Mouse (Mus musculus): Measurements from ENCODE around the gene Tgm2. TPM values are rescaled to one million over a fixed set of nuclear protein-coding genes. Genes with fewer than 3 reads are reported as not detected.

Gene Tgm2
- polyA plus RNA-seq, 1 experiment from 2014 or later: 1.7 TPM

DNA sequence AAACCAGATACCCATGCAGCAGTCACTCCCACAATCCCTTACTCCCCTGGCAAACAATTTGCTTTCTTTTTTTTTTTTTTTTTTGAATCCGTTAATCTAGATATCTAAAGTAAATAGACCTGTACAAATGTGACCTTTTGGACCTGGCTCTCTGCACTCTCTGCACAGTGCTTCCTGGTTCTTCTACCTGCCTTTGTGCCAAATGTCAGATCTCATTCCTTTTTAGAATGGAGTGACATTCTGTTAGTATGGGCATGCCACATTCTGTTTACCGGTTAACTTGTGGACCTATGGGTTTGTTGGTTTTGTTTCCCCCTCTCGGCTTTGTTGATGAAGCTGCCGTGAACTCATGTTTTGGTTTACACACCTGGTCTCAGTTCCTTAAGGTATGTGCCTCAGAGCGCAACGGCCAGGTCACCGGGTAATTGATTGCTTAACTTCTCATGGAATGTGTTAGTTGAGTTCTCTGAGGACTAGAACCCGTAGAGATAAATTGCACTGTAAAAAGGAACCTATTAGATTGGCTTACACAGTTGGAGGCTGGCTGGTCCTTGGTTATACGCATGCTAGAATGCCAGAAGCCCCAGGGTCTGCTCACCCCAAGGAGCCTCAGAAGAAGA, 65.5 kb downstream of the Tgm2 start:
- no peak overlapping the region for H3K4me2 ChIP-seq (ENCODE audit: low read depth, low read length)
- H3K4me3 ChIP-seq (ENCODE audit: low read depth, low read length): no peak overlapping the region
- WGBS: 88% methylated on average over 9 of the region's 9 CpGs

DNA sequence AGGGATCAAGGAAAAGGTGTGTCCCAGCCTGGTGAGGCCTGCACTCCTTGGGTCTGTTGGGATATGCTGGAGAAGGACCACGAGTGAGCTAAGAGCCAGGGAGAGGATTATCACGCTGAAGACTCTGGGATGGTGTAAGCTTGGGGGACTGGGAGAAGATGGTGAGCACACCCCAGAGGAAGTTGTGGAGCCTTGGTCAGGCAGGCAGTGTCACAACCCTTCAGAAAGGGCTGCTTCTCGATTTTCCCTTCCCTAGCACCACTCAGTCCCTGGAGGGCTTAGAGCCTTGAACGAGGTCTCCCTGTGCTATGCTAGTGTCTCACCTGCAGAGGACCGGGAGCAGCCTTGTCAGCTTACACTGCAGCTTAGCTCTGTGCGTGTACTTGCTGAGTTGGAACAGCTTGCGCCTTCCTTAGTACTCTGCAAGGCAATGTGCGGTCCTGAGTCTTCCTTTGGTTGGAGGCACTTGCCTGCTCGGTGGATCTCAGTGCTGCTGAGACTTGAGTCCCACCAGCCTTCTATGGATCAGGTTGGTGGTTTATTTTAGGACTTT, 66.3 kb downstream of the Tgm2 start:
- H3K4me1 ChIP-seq (ENCODE audit: control insufficient read depth, insufficient read depth, low read length): no peaks in the 10 kb centered on the region
- no peak overlapping the region for H3K4me2 ChIP-seq (ENCODE audit: low read depth, low read length)
- H3K9ac ChIP-seq (replicated peaks; ENCODE audit: low read depth, low read length): no peak overlapping the region
- no peaks in the 10 kb centered on the region for H3K27me3 ChIP-seq (ENCODE audit: control insufficient read depth, insufficient read depth, low read length)
- H3K4me3 ChIP-seq (ENCODE audit: low read depth, low read length): no peak overlapping the region
- no peaks in the 10 kb centered on the region for H3K9me3 ChIP-seq (ENCODE audit: control insufficient read depth, low read length)
- peaks cover 21% of the 10 kb centered on the region for H3K36me3 ChIP-seq (ENCODE audit: control insufficient read depth, insufficient read depth, low read length)
- 68% methylated on average over 9 of the region's 9 CpGs for WGBS
- H3K27ac ChIP-seq (ENCODE audit: low read depth, low read length): no peak overlapping the region
- ATAC-seq (ENCODE audit: low read depth): no peak

More for the DNA sequence above, 65.5 kb downstream of the Tgm2 start:
- Histone ChIP-seq H3K36me3 (ENCODE audit: control insufficient read depth, insufficient read depth, low read length) (peaks cover 13% of the 10 kb centered on the region), H3K27ac (ENCODE audit: low read depth, low read length) (no peak overlapping the region), H3K9me3 (ENCODE audit: control insufficient read depth, low read length) (no peaks in the 10 kb centered on the region), H3K4me1 (ENCODE audit: control insufficient read depth, insufficient read depth, low read length) (no peaks in the 10 kb centered on the region), H3K27me3 (ENCODE audit: control insufficient read depth, insufficient read depth, low read length) (no peaks in the 10 kb centered on the region), H3K9ac (replicated peaks; ENCODE audit: low read depth, low read length) (no peak overlapping the region)
- no peak for ATAC-seq (ENCODE audit: low read depth)

DNA sequence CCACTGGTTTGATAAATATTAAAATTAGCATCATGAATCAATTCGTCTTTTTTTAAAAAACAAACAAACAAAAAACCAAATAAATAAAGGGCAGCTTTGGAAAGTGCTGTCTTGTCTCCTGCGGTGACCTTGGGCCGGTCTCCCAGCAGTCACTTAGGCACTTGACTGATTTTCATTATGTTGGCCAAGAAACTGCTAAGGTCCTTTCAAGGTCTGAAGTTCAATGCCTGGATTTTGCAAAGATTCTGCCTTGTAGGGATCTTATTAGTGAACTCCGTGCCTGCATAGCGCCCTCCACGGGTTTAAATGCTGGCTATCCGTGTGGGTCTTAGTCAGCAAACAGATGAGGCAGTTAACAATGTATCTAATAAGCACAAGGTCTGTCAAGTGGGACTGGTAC, 67.3 kb downstream of the Tgm2 start:
- Histone ChIP-seq H3K4me1 (ENCODE audit: control insufficient read depth, insufficient read depth, low read length) (no peaks in the 10 kb centered on the region), H3K27ac (ENCODE audit: low read depth, low read length) (no peak overlapping the region), H3K27me3 (ENCODE audit: control insufficient read depth, insufficient read depth, low read length) (no peaks in the 10 kb centered on the region), H3K4me3 (ENCODE audit: low read depth, low read length) (no peak overlapping the region), H3K9me3 (ENCODE audit: control insufficient read depth, low read length) (no peaks in the 10 kb centered on the region), H3K36me3 (ENCODE audit: control insufficient read depth, insufficient read depth, low read length) (peaks cover 22% of the 10 kb centered on the region), H3K4me2 (ENCODE audit: low read depth, low read length) (no peak overlapping the region), H3K9ac (replicated peaks; ENCODE audit: low read depth, low read length) (no peak overlapping the region)
- 75% methylated on average over 7 of the region's 7 CpGs for WGBS
- no peak for ATAC-seq (ENCODE audit: low read depth)

DNA sequence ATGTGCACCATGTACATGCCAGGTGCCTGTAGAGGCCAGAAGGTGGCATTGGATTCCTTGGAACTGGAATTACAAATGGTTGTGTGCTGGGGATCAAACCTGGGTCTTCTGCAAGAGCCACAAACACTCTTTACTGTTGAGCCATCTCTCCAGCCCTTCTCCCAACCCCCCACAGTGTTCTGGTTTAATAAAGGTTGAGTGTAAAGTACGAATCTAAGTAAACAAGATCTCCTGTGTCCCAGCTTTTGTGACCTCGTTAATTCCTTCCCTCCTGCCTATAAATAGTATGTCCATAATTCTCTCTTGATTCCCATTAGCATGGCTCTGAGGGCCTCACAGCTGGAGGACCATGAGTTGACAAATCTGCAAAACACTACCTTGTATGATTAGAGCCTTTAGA, 68.3 kb downstream of the Tgm2 start:
- 52% methylated on average over 2 of the region's 2 CpGs for WGBS
- no peak for ATAC-seq (ENCODE audit: low read depth)
- Histone ChIP-seq H3K36me3 (ENCODE audit: control insufficient read depth, insufficient read depth, low read length) (peaks cover 24% of the 10 kb centered on the region), H3K9ac (replicated peaks; ENCODE audit: low read depth, low read length) (no peak overlapping the region), H3K27ac (ENCODE audit: low read depth, low read length) (no peak overlapping the region), H3K4me2 (ENCODE audit: low read depth, low read length) (no peak overlapping the region), H3K27me3 (ENCODE audit: control insufficient read depth, insufficient read depth, low read length) (no peaks in the 10 kb centered on the region), H3K9me3 (ENCODE audit: control insufficient read depth, low read length) (no peaks in the 10 kb centered on the region), H3K4me1 (ENCODE audit: control insufficient read depth, insufficient read depth, low read length) (no peaks in the 10 kb centered on the region), H3K4me3 (ENCODE audit: low read depth, low read length) (no peak overlapping the region)

DNA sequence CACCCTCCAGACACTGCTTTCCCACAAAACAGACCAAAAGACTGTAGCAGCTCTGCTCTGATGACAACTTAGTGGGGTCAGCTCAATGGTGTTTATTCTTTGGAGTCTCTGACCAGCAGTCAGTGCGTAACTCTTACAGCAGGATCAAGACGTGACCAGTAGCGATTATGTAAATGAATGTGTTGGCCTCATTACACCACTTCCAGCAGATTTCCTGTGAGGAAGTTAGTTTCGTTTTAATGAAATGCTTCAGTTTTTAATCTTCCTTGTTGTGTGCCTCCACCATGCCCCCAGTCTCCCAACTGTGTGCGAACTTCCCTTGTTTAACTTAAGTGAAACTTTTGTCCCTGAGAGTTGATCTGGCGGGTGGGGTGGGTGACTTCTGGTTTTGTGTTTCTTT, 69.5 kb downstream of the Tgm2 start:
- H3K4me1 ChIP-seq (ENCODE audit: control insufficient read depth, insufficient read depth, low read length): no peaks in the 10 kb centered on the region
- no peak for ATAC-seq (ENCODE audit: low read depth)
- no peak overlapping the region for H3K9ac ChIP-seq (replicated peaks; ENCODE audit: low read depth, low read length)
- H3K9me3 ChIP-seq (ENCODE audit: control insufficient read depth, low read length): no peaks in the 10 kb centered on the region
- 89% methylated on average over 6 of the region's 6 CpGs for WGBS
- no peak overlapping the region for H3K4me3 ChIP-seq (ENCODE audit: low read depth, low read length)
- H3K27me3 ChIP-seq (ENCODE audit: control insufficient read depth, insufficient read depth, low read length): no peaks in the 10 kb centered on the region
- H3K4me2 ChIP-seq (ENCODE audit: low read depth, low read length): no peak overlapping the region
- no peak overlapping the region for H3K27ac ChIP-seq (ENCODE audit: low read depth, low read length)
- H3K36me3 ChIP-seq (ENCODE audit: control insufficient read depth, insufficient read depth, low read length): peaks cover 29% of the 10 kb centered on the region

DNA sequence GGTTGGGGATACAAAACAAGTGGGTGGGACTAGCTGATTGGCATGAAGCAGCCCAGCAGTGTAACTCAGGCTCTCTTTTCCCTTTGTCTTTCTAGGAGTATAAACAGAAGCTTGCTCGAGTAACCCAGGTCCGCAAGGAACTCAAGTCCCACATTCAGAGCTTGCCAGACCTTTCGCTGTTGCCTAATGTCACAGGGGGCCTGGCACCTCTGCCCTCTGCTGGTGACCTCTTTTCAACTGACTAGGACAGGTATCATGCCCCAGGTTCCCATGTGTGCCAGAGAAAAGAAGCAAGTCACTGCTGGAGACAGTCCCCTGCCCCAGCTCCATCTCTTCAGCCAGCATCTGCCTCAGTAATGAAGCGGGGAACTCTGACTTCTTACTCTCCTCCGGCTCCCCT, 71.4 kb downstream of the Tgm2 start:
- 90% methylated on average over 5 of the region's 5 CpGs for WGBS

DNA sequence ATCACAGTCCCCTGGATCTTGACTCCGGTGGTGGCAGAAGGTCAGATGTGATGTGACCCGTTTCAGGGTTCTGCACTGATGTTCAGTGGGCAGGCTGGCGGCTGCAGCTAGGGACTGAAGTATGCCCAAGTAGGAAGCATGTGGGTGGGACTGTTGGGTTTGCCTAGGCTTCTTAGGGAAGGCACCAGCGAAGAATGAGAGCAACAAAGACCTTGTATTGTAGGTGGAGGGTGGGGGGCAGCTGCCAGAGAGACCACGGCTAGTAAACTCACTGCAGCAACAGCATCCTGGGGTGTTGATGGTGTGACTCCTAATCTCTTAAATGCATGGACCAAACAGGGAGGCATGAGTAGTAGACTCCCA, 74.6 kb downstream of the Tgm2 start:
- H3K27ac ChIP-seq (ENCODE audit: low read depth, low read length): no peak overlapping the region
- WGBS: 89% methylated on average over 5 of the region's 5 CpGs
- no peaks in the 10 kb centered on the region for H3K4me1 ChIP-seq (ENCODE audit: control insufficient read depth, insufficient read depth, low read length)
- no peaks in the 10 kb centered on the region for H3K9me3 ChIP-seq (ENCODE audit: control insufficient read depth, low read length)
- no peak overlapping the region for H3K4me2 ChIP-seq (ENCODE audit: low read depth, low read length)
- no peak overlapping the region for H3K9ac ChIP-seq (replicated peaks; ENCODE audit: low read depth, low read length)
- no peak for ATAC-seq (ENCODE audit: low read depth)
- peaks cover 30% of the 10 kb centered on the region for H3K36me3 ChIP-seq (ENCODE audit: control insufficient read depth, insufficient read depth, low read length)
- H3K4me3 ChIP-seq (ENCODE audit: low read depth, low read length): no peak overlapping the region
- H3K27me3 ChIP-seq (ENCODE audit: control insufficient read depth, insufficient read depth, low read length): no peaks in the 10 kb centered on the region

More for the DNA sequence above, 71.4 kb downstream of the Tgm2 start:
- Histone ChIP-seq H3K4me3 (ENCODE audit: low read depth, low read length) (no peak overlapping the region), H3K4me1 (ENCODE audit: control insufficient read depth, insufficient read depth, low read length) (no peaks in the 10 kb centered on the region), H3K27ac (ENCODE audit: low read depth, low read length) (no peak overlapping the region), H3K36me3 (ENCODE audit: control insufficient read depth, insufficient read depth, low read length) (peaks cover 29% of the 10 kb centered on the region), H3K9me3 (ENCODE audit: control insufficient read depth, low read length) (no peaks in the 10 kb centered on the region), H3K9ac (replicated peaks; ENCODE audit: low read depth, low read length) (no peak overlapping the region), H3K27me3 (ENCODE audit: control insufficient read depth, insufficient read depth, low read length) (no peaks in the 10 kb centered on the region), H3K4me2 (ENCODE audit: low read depth, low read length) (no peak overlapping the region)
- ATAC-seq (ENCODE audit: low read depth): no peak

DNA sequence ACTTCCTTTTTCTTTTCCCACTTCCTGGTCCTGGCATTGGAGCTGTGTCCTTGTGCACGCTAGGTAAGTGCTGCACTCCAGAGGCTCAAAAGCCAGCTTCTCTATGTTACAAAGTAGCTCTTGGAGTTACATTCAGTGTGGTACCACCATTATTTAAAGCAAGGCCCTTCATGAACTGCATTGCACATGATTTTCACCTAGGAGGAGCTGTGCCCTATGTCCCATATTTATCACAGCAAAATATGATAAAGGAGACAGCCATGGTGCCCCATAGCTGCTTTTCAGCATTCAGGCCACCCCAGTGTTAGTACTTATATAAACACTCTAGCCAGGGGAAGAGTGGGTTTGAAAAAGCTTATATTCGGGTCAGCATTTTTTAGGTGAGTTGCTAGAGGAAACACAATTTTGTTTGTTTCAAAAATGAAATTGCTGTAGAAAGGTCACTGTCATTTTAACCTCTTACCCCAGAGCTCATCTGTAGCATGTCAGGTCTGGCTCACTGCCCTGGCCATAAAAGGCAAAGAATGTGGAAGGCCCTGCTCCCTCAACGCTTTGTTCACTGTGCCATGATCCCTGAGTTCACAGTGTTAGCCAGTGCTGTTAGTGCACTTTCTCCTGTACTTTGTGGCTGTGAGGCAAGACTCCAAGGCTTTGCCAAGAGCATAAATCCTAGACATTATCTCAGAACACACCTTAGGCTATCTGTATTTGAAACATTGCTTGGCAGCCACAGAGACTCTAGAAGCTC, 75.2 kb downstream of the Tgm2 start:
- H3K36me3 ChIP-seq (ENCODE audit: control insufficient read depth, insufficient read depth, low read length): peaks cover 24% of the 10 kb centered on the region
- H3K4me2 ChIP-seq (ENCODE audit: low read depth, low read length): no peak overlapping the region
- no peak overlapping the region for H3K9ac ChIP-seq (replicated peaks; ENCODE audit: low read depth, low read length)
- no peak overlapping the region for H3K27ac ChIP-seq (ENCODE audit: low read depth, low read length)
- ATAC-seq (ENCODE audit: low read depth): no peak
- H3K4me1 ChIP-seq (ENCODE audit: control insufficient read depth, insufficient read depth, low read length): no peaks in the 10 kb centered on the region
- 83% methylated on average over 3 of the region's 3 CpGs for WGBS
- no peaks in the 10 kb centered on the region for H3K27me3 ChIP-seq (ENCODE audit: control insufficient read depth, insufficient read depth, low read length)
- no peaks in the 10 kb centered on the region for H3K9me3 ChIP-seq (ENCODE audit: control insufficient read depth, low read length)
- no peak overlapping the region for H3K4me3 ChIP-seq (ENCODE audit: low read depth, low read length)

DNA sequence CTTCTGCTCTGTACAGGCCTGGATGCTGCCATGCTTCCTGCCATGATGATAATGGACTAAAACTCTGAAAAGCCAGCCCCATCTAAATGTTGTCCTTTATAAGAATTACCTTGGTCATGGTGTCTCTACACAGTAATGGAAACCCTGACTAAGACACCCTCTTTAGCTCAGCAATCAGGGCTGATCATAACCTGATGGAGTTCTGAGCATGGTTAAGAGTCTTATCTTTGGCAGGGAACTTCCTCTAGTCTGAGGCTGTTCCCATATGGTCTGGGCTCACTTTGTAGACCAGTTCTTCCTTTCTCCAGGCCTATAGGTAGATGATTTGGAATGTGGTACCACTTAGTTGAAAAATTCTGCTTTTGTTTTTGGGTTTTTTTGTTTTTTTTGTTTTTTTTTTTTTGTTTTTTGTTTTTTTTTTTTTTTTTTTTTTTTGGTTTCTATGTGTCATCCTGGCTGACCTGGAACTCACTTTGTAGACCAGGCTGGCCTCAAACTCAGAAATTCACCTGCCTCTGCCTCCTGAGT, 77.7 kb downstream of the Tgm2 start:
- no peak for ATAC-seq (ENCODE audit: low read depth)
- Histone ChIP-seq H3K27ac (ENCODE audit: low read depth, low read length) (no peak overlapping the region), H3K9me3 (ENCODE audit: control insufficient read depth, low read length) (no peaks in the 10 kb centered on the region), H3K36me3 (ENCODE audit: control insufficient read depth, insufficient read depth, low read length) (peaks cover 16% of the 10 kb centered on the region; the same call in 1 of the 2 replicates), H3K9ac (replicated peaks; ENCODE audit: low read depth, low read length) (no peak overlapping the region), H3K27me3 (ENCODE audit: control insufficient read depth, insufficient read depth, low read length) (no peaks in the 10 kb centered on the region), H3K4me1 (ENCODE audit: control insufficient read depth, insufficient read depth, low read length) (no peaks in the 10 kb centered on the region), H3K4me2 (ENCODE audit: low read depth, low read length) (no peak overlapping the region), H3K4me3 (ENCODE audit: low read depth, low read length) (no peak overlapping the region)

Measured in neural tube, embryonic 14.5 days (tissue).